Mouse (Mus musculus) ovary, adult 18-20 months (tissue): ENCODE measurements around the gene Chrne.
"Not testable (repeated sequence)": the region's sequence is repeated elsewhere in the genome, so short reads cannot be mapped to it uniquely, and the experiment has no call there.

ENCODE experiments used
- DNase-seq: peaks from one replicate; pipeline ENCODE4 v3.0.0; 2022; ENCODE audit warnings: low spot score, mixed read lengths

Gene Chrne

GRCm38 (mm10) chr11:70583775-70584174 is 35.2 kb downstream of the Chrne start:
- DNase-seq, result no peak

GRCm38 (mm10) chr11:70583022-70583714 is 35.8 kb downstream of the Chrne start:
- DNase-seq, result no peak

GRCm38 (mm10) chr11:70582196-70582595 is 36.8 kb downstream of the Chrne start:
- no peak for DNase-seq

GRCm38 (mm10) chr11:70580921-70581320 is 38.1 kb downstream of the Chrne start:
- DNase-seq, result no peak

- DNase-seq, result no peak
These were observed 38.7 kb downstream of the Chrne start for GRCm38 (mm10) chr11:70580358-70580720.

- DNase-seq, result no peak
These were observed 39.2 kb downstream of the Chrne start for GRCm38 (mm10) chr11:70579710-70580357.

- DNase-seq, result no peak
These were observed 40.1 kb downstream of the Chrne start for GRCm38 (mm10) chr11:70578962-70579361.

- DNase-seq, result no peak
These were observed 41.8 kb downstream of the Chrne start for GRCm38 (mm10) chr11:70577201-70577600.

- no peak for DNase-seq
These were observed 45.1 kb downstream of the Chrne start for GRCm38 (mm10) chr11:70573872-70574271.

- no peak for DNase-seq
These were observed 46.6 kb downstream of the Chrne start for GRCm38 (mm10) chr11:70572348-70572902.

- DNase-seq, result no peak
These were observed 47.4 kb downstream of the Chrne start for GRCm38 (mm10) chr11:70571641-70572040.

- not testable (repeated sequence) for DNase-seq
These were observed 48.4 kb downstream of the Chrne start for GRCm38 (mm10) chr11:70570614-70571013.

GRCm38 (mm10) chr11:70566586-70566985 is 52.4 kb downstream of the Chrne start:
- no peak for DNase-seq
